Mouse (Mus musculus) macrophage (primary cell): ENCODE results near the gene Grik4. TPM values are rescaled to one million over a fixed set of nuclear protein-coding genes. Genes with fewer than 3 reads are reported as not detected.

Source experiments
- H3K27ac ChIP-seq: fragments of 350-480 bp; formaldehyde crosslinking; 2 replicates; pipeline ENCODE4 v1.9.0; 2021
- H3K36me3 ChIP-seq: fragments of 350-480 bp; formaldehyde crosslinking; 2 replicates; pipeline ENCODE4 v1.9.0; 2021; ENCODE audit errors: inconsistent target
- H3K4me3 ChIP-seq: fragments of 350-480 bp; formaldehyde crosslinking; 2 replicates; pipeline ENCODE4 v1.9.0; 2021; ENCODE audit errors: inconsistent target
- H3K79me2 ChIP-seq: fragments of 350-480 bp; formaldehyde crosslinking; 2 replicates; pipeline ENCODE4 v1.9.0; 2021; ENCODE audit errors: inconsistent target
- WGBS: methylation state at CpG from one replicate; pipeline ENCODE4 v1.1.7; 2026; ENCODE audit warnings: inconsistent platforms; ENCODE audit not compliant: missing documents; 5-methylcytosine and 5-hydroxymethylcytosine counted together
- polyA plus RNA-seq: library from polyadenylated mRNA; stranded (reverse); fragments of 250-400 nt; gene quantifications from 3 replicates; pipeline ENCODE4 v1.2.4, GENCODE M21; 2018; ENCODE audit warnings: inconsistent platforms

Grik4 gene
- polyA plus RNA-seq, 1 experiment from 2014 or later: not detected

DNA sequence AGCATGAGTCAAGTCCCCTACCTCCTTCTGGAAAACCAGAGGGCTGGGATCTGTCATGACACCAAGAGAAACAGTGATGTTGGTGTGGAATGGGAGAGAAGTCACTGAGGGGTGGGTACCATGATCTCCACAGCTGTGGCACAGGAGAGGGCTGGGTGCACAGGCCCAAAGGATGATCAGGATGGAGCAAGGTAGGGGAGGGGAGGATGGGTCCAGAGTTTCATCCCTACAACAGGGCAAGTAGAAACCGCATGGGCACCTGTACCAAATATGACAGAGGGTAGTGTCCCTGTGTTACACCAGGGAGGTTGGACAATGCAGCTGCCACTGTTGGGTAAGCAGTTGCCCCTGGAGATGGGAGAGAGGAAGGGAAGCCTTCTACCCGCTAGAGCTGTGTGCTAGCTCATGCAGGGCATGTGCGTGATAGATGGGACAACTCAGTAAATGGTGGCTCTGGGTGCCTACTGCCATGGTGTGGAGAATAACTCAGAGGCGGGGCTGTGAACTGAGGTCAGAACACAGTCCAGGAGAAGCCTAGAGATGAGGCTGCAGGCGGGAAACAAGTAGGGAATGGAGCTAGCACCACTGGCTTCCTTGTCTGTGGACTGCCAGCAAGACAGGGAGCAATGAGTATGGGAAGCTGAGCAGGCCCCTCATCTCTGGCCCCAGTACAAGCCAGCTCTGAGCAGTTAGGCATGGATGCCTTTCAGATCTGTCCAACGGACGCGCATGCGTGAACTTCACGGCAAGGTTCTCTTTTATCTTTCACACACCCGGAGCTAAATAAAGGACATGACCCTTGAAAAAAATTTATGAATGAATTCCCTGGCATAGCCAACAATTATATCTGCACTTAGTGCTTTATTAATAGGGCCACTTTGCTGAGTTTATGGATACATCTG is 241.8 kb downstream of the Grik4 start:
- no peak overlapping the region for H3K4me3 ChIP-seq
- 80% methylated on average over 10 of the region's 11 CpGs for WGBS
- no peaks in the 10 kb centered on the region for H3K36me3 ChIP-seq
- no peaks in the 10 kb centered on the region for H3K79me2 ChIP-seq
- no peak overlapping the region for H3K27ac ChIP-seq

DNA sequence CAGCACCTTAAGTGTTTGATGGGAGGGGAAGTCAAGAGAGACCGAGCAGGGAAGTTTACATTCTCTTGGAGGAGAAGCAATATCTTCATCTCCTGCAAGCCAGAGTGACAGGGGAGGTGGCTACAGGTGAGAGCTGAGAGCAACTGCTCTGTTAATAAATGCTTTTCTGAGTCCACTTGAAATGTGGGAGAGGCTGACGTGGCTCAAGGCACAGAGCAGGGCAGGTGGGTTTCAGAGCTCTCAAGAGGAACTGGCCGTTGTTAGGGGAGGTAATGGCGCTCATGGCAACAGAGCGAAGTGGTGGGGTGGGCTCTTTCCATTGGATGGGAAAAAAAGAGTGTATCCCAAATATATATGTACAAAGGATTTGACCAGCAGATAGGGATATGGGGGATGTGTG is 242.6 kb downstream of the Grik4 start:
- Histone ChIP-seq H3K27ac (no peak overlapping the region), H3K79me2 (no peaks in the 10 kb centered on the region), H3K4me3 (no peak overlapping the region), H3K36me3 (no peaks in the 10 kb centered on the region)
- 80% methylated on average over 5 of the region's 5 CpGs for WGBS

DNA sequence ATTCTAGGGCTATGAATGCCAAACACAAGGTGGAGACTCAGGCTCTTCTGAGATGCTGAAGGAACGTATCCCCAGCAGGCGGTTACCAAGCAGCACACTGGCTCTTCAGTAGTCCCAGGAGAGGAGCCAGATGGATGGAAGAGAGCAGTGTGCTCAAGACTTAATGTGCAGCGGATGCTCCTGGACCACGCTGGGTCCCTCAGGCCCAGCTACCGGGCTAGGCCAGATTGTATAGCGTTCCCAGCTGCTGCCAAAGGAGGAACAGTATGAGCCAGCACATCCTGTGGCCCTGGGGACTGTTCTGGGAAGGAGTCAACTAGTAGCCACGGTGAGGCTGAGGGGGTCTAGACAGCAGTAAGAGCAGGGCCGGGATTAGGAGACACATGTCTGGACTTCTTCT is 251.3 kb downstream of the Grik4 start:
- WGBS: 81% methylated on average over 8 of the region's 8 CpGs
- no peaks in the 10 kb centered on the region for H3K36me3 ChIP-seq
- no peak overlapping the region for H3K27ac ChIP-seq
- H3K79me2 ChIP-seq: no peaks in the 10 kb centered on the region
- H3K4me3 ChIP-seq: no peak overlapping the region

DNA sequence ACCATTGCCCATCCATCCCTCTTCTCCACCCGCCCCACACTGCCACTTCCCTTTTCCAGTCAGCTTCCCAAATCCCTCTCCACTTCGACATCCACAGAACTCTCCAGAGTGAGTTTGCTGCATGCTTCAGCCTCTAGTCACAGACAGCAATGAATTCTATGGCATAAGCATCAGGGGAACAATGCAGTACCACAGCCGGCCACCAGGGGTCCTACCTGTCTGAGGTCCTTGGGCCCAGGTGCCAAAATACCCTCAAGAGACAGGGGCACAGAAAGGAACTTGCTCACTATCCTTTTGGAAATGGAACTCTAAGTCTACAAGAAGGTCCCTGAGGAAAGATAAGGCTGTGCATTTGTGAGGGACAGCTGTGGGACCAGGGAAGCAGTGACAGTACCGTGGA is 256.1 kb downstream of the Grik4 start:
- Histone ChIP-seq H3K4me3 (no peak overlapping the region), H3K27ac (no peak overlapping the region), H3K79me2 (no peaks in the 10 kb centered on the region), H3K36me3 (no peaks in the 10 kb centered on the region)
- 40% methylated on average over 4 of the region's 4 CpGs for WGBS

DNA sequence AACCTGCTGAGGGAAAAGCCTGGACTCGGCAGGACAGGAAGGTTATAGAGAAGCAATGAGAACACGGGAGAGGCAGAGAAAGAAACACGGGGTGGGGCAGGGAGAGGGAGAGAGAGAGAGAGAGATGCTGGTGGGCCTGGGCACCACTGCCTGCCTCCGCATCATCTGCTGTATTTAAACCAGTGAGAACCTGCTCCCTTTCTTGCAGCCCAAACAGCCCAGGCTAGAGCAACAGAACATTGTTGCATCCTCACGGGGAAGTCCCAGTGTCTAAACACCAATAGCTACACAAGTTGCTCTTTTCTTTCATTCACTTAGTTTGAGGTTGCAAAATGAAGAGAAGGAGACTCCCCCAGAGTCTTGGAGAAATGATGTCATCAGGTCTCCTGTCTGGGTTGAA is 258.2 kb downstream of the Grik4 start:
- WGBS: 79% methylated on average over 5 of the region's 5 CpGs
- H3K36me3 ChIP-seq: no peaks in the 10 kb centered on the region
- H3K27ac ChIP-seq: no peak overlapping the region
- H3K79me2 ChIP-seq: no peaks in the 10 kb centered on the region
- no peak overlapping the region for H3K4me3 ChIP-seq

DNA sequence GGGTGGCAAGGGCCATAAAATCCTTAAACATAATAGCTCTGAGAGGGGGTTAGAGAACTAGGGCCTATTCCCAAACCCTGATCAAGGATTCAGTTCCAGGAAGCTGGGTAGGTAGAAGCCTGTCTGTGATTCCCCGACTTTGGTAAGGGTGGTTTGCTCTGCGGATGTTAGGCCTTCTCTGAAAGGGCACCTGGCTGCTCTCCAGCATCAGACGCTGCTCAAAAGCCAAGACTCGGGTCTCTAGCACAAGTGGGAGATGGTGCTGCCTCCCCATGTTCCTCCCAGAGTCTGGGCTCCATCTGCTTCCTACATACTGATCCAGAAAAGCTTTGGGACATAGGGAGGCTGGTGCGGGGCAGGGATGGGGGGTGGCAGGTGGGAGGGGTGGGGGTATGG is 270.3 kb downstream of the Grik4 start:
- no peaks in the 10 kb centered on the region for H3K79me2 ChIP-seq
- H3K36me3 ChIP-seq: no peaks in the 10 kb centered on the region
- H3K27ac ChIP-seq: no peak overlapping the region
- no peak overlapping the region for H3K4me3 ChIP-seq
- 18% methylated on average over 5 of the region's 5 CpGs for WGBS

DNA sequence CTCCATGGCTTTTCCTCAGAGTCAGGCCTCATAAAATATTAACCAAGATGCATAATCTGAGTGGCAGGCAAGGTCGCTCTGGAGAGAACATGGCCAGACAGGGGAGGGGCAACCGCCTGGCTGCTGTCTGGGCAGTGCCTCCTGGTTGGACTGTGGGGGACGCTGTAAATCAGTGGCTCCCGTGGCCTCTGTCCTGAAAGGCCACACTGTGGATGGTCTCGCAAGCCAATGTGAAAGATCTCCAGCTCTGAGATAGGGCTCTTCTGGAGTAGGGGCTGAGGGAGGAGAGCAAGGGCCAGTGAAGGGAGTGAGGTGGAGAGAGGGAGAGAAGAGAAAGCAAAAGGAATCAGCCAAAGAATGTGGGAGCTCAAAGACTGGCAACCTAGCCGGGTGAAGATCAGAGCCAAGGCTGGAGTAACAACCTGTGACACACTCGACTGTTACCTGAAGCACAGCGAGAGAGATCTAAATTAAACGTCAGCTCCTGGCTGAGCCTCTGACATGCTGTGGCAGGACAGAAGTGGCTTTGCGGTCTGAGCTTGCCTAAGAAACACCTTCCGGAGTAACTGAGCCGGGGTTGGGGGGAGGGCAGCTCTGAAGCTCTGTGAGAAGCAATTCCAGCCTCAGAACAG is 270.8 kb downstream of the Grik4 start:
- H3K36me3 ChIP-seq: no peaks in the 10 kb centered on the region
- 10% methylated on average over 12 of the region's 12 CpGs for WGBS
- no peak overlapping the region for H3K4me3 ChIP-seq
- no peaks in the 10 kb centered on the region for H3K79me2 ChIP-seq
- no peak overlapping the region for H3K27ac ChIP-seq

DNA sequence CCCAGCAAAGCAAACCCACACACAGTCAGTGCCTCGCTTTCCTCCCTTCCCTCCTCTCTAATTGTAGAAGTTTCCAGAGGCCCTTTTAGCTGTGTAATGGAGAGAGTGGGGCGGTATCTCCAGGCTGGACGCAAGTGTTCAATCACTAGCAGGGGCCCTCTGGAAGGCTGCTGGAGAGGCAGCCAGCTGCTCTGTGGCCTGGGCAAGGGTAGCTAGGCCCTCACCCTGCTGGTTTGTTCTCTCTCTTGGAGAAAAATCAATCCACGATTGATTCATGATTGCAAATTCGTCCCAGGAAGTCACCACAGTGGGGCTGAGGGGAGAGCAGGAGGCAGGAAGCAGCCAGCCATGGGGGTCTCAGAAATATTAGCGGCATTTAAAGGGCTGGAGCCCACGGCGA is 271.3 kb downstream of the Grik4 start:
- Histone ChIP-seq H3K4me3 (no peak overlapping the region), H3K36me3 (no peaks in the 10 kb centered on the region), H3K27ac (no peak overlapping the region), H3K79me2 (no peaks in the 10 kb centered on the region)
- 64% methylated on average over 8 of the region's 8 CpGs for WGBS

DNA sequence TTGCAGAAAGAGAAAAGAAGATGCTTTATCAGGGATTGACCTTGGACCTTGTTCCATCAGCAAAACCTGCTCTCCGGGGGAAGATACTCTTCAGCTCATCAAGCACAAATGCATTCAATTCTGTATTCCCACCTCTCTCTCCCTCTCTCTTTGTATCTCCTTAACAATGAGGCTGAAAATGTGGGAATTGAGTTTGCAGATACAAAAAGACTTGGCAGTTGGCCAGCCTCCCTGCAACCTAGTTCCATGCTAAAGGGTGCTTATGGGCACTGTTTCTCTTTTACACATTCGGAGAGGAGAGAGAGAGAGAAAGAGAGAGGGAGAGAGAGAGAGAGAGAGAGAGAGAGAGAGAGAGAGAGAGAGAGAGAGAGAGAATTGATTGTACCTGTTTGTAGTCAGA is 273.7 kb downstream of the Grik4 start:
- WGBS: 95% methylated on average over 2 of the region's 2 CpGs
- Histone ChIP-seq H3K36me3 (no peaks in the 10 kb centered on the region), H3K27ac (no peak overlapping the region), H3K79me2 (no peaks in the 10 kb centered on the region), H3K4me3 (no peak overlapping the region)

DNA sequence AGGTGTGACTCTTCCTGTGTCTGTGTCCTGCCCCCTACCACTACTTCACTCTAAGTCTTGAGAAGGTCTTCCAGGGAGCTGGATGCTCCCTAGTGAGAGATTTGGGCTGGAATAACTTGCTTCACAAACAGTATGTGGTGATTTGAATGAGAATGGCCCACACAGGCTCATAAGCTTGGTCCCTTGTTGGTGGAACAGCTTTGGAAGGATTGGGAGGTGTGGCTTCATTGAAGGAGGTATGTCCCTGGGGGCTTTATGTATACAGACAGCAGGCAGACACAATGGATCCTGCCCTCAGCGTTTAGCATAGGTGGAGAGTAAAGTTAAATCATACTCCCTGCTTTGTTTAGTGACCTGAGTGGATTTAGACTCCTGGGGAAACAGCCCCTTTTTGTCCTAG is 282.8 kb downstream of the Grik4 start:
- Histone ChIP-seq H3K4me3 (no peak overlapping the region), H3K79me2 (no peaks in the 10 kb centered on the region), H3K36me3 (no peaks in the 10 kb centered on the region), H3K27ac (no peak overlapping the region)
- WGBS: 77% methylated on average over 1 of the region's 1 CpGs

DNA sequence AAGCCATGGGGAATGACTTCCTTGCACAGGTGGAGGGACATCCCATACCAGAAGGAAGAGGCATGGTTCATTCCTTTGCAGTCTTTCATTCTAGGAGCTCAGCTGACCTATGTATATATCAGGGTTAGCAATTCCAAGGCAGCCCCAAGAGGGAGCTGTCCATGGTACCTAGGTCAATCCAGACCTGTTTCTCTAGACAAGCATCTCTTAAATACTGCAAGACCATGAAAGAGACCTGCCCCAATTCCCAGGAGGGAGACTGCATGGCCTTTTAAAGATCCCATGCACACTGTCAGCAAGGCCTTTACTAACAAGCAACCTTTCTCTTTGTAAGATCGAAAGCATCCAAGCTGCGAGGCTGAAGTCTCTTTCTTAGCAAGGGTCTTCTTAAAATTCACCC is 291.5 kb downstream of the Grik4 start:
- WGBS: 81% methylated on average over 2 of the region's 2 CpGs
- H3K27ac ChIP-seq: no peak overlapping the region
- H3K79me2 ChIP-seq: no peaks in the 10 kb centered on the region
- no peak overlapping the region for H3K4me3 ChIP-seq
- no peaks in the 10 kb centered on the region for H3K36me3 ChIP-seq

DNA sequence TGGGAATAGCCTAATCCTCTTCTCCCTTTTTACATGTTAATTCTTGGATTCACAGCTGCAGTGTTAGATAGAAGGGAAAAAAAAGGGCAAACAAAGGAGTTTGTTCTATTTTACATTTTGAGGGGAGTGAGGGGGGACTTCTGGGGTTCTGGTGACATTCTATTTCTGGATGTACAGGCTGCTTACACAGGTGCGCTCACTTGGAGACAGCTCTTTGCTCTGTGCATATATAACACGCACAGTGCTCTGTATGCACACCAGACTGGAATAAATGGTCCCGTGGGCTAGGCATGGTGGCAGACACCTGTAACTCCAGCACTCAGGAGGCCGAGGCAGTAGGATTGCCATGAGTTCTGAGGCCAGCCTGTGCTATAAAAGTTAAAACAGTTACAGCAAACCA is 292.0 kb downstream of the Grik4 start:
- Histone ChIP-seq H3K27ac (no peak overlapping the region), H3K36me3 (no peaks in the 10 kb centered on the region), H3K79me2 (no peaks in the 10 kb centered on the region), H3K4me3 (no peak overlapping the region)
- WGBS: 61% methylated on average over 4 of the region's 4 CpGs

DNA sequence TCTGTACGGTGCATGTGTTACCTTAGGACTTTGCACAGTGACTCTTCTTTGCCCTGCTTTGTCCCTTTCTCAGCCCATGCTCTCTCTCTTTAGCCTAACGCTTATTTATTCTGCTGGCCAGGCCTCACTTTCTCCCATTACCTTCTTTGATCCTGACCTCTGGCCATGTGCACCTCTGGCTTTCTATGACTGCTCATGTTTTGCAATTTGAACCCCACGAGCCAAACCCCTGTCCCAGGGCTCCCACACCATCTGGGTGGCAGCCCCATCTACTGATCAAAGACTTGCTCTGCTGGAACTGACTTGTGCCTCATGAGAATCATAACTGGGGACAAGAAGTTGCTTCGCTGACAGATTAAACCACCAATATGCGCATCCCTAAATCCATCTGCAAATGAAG is 294.4 kb downstream of the Grik4 start:
- 75% methylated on average over 5 of the region's 5 CpGs for WGBS

DNA sequence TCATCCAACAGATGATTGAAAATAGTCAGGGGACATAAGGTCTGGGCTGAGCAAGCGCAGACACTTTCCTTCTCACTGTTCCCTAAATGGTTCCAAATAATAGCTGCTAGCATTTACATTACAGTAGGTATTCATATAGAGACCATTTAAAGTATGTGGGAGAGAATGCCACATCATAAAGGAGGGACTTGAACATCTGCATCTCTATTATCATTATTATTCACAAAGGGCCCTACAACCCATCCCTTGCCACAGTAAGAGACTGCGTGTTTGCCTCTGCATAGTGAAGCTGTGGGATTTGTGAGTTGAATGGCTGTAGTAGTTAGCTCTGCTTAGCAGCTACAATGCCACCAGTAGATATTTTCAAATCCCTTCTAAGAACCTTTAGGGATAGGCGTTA is 296.2 kb downstream of the Grik4 start:
- WGBS: 89% methylated on average over 3 of the region's 3 CpGs

More for the DNA sequence above, 294.4 kb downstream of the Grik4 start:
- Histone ChIP-seq H3K4me3 (no peak overlapping the region), H3K79me2 (no peaks in the 10 kb centered on the region), H3K27ac (no peak overlapping the region), H3K36me3 (no peaks in the 10 kb centered on the region)

DNA sequence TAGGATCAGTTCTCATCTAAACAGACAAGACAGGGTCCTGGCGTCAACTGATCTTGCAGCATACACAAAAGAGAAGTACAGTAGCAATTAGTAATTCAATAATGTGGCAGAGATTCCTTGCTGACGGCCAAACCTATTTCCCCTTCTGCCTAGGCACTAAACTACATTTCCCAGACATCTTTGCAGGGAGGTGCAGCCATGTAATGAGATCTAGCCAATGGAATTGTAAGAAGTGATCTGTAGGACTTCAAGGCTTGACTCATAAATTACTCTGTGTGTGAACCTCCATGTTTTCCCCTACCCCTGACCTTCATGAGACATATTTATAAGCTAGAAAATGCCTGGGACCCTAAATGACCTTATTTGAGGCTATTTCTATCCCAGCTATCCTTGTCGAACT is 296.7 kb downstream of the Grik4 start:
- H3K36me3 ChIP-seq: no peaks in the 10 kb centered on the region
- WGBS: 52% methylated on average over 3 of the region's 3 CpGs
- H3K79me2 ChIP-seq: no peaks in the 10 kb centered on the region
- H3K27ac ChIP-seq: no peak overlapping the region
- no peak overlapping the region for H3K4me3 ChIP-seq

More for the DNA sequence above, 296.2 kb downstream of the Grik4 start:
- Histone ChIP-seq H3K79me2 (no peaks in the 10 kb centered on the region), H3K4me3 (no peak overlapping the region), H3K36me3 (no peaks in the 10 kb centered on the region), H3K27ac (no peak overlapping the region)
